Mouse (Mus musculus) stomach, postnatal 0 days (tissue): ENCODE measurements around the gene Fam170b. TPM values are rescaled to one million over a fixed set of nuclear protein-coding genes. Genes with fewer than 3 reads are reported as not detected.

Source experiments
- ATAC-seq: fragments of 200-750 bp; cut with Nextera tagmentation; 2 replicates; pipeline ENCODE4 v1.8.0; 2017; ENCODE audit not compliant: low FRiP score, low TSS enrichment
- DNase-seq: peaks from one replicate; pipeline ENCODE4 v3.0.0-alpha.2; 2016; ENCODE audit warnings: low spot score
- H3K27ac ChIP-seq: fragments of 300-500 bp; sonication (generic); replicated peaks from 2 replicates; pipeline ENCODE4 v1.5.1; 2014; ENCODE audit warnings: mild to moderate bottlenecking, control low read depth
- H3K27me3 ChIP-seq: fragments of 300-500 bp; sonication (generic); 2 replicates; pipeline ENCODE4 v1.6.1; 2014; ENCODE audit warnings: low read length; ENCODE audit not compliant: control insufficient read depth, insufficient read depth
- H3K36me3 ChIP-seq: fragments of 300-500 bp; sonication (generic); 2 replicates; pipeline ENCODE4 v1.6.1; 2014; ENCODE audit warnings: low read length, mixed read lengths; ENCODE audit not compliant: control insufficient read depth, insufficient read depth
- H3K4me1 ChIP-seq: fragments of 300-500 bp; sonication (generic); replicated peaks from 2 replicates; pipeline ENCODE4 v1.6.1; 2014; ENCODE audit warnings: antibody characterized with exemption; ENCODE audit not compliant: control insufficient read depth, insufficient read depth
- H3K4me2 ChIP-seq: fragments of 300-500 bp; sonication (generic); replicated peaks from 2 replicates; pipeline ENCODE4 v1.6.1; 2014; ENCODE audit warnings: low read depth, mild to moderate bottlenecking, control low read depth, moderate library complexity
- H3K4me3 ChIP-seq: fragments of 300-500 bp; sonication (generic); 2 replicates; pipeline ENCODE4 v1.5.1; 2014; ENCODE audit warnings: low read depth, low read length, control low read depth
- H3K9ac ChIP-seq: fragments of 300-500 bp; sonication (generic); 2 replicates; pipeline ENCODE4 v1.6.1; 2014; ENCODE audit warnings: mild to moderate bottlenecking, low read length, control low read depth, mixed read lengths
- H3K9me3 ChIP-seq: fragments of 300-500 bp; sonication (generic); 2 replicates; pipeline ENCODE4 v1.6.1; 2016; ENCODE audit warnings: low read length; ENCODE audit not compliant: control insufficient read depth
- CTCF ChIP-seq: IDR thresholded peaks from 2 replicates; pipeline ENCODE4 v1.5.1; 2016; ENCODE audit warnings: antibody characterized with exemption, low read depth, mild to moderate bottlenecking, moderate library complexity
- EP300 ChIP-seq: optimal IDR thresholded peaks from 2 replicates; pipeline ENCODE3; 2016; ENCODE audit warnings: antibody characterized with exemption
- WGBS: fragments of 180-500 bp; shearing (Covaris S2); extraction: QIAGEN DNeasy Blood & Tissue Kit; methylation state at CpG from one replicate; pipeline ENCODE4 v1.1.7; 2014; 5-methylcytosine and 5-hydroxymethylcytosine counted together
- polyA plus RNA-seq: library from polyadenylated mRNA; unstranded; fragments of >200 nt; fragmentation: Nextera tagmentation; extraction: Ambion mirVana; gene quantifications from 2 replicates; pipeline ENCODE4 v1.2.1, GENCODE M21; 2015

Fam170b gene
- polyA plus RNA-seq = not detected in 2 replicates

GRCm38 (mm10) chr14:32833847-32834246, at the start of gene Fam170b:
Gene Fam170b (plus strand): TSS chr14:32833962.
- DNase-seq (no peak), ATAC-seq (no peak)
- no peak within 1 kb of the TSS for H3K4me3 ChIP-seq
- no peak within 1 kb of the TSS for H3K27ac ChIP-seq
- TF ChIP-seq CTCF = no peak
- TF ChIP-seq EP300 = no peak
- H3K27me3 ChIP-seq = no peaks in the 10 kb centered on the region
- H3K36me3 ChIP-seq = no peaks in the 10 kb centered on the region
- H3K4me2 ChIP-seq = no peak within 1 kb of the TSS
- WGBS = 68% methylated on average over 8 of the region's 8 CpGs
- H3K9me3 ChIP-seq = no peaks in the 10 kb centered on the region
- no peaks in the 10 kb centered on the region for H3K4me1 ChIP-seq
- no peak within 1 kb of the TSS for H3K9ac ChIP-seq

DNA sequence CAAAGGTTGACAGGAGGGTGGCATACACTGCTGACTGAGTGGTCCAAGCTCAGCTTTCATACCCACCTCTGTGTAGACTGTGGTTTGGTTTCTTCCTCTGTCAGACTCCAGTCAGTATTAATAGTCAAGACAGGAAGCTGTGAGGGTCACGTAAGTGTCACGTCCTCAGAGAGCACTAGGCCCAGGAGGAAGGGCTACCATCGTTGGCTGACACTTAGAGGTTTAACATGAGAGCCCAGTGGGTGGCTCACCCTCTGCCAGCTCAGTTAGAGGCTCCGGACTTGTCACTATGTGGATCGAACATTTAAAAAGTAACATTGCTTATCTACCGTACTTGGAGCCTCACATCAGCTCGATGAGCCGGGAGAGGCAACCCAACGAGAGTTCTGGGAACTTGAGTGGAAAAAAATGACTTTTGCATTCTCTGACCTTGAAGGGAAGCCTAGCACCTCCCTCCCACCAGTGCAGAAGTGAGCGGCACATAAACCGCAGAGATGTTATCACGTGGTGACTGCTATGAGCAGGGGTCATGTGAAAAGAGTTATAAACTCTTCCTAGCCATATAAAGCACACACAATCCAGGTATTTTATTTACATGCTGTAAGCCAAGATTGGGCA, 49.5 kb upstream of the Fam170b start:
- DNase-seq = no peak
- no peak overlapping the region for H3K27ac ChIP-seq
- H3K4me1 ChIP-seq = no peaks in the 10 kb centered on the region
- H3K27me3 ChIP-seq = no peaks in the 10 kb centered on the region
- H3K4me3 ChIP-seq = no peak overlapping the region
- TF ChIP-seq EP300 (no peak), CTCF (no peak)
- WGBS = 70% methylated on average over 12 of the region's 12 CpGs
- H3K9me3 ChIP-seq = no peaks in the 10 kb centered on the region
- H3K9ac ChIP-seq = no peak overlapping the region
- ATAC-seq = no peak
- no peak overlapping the region for H3K4me2 ChIP-seq
- no peaks in the 10 kb centered on the region for H3K36me3 ChIP-seq

- no peaks in the 10 kb centered on the region for H3K27me3 ChIP-seq
- no peak overlapping the region for H3K4me3 ChIP-seq
- no peaks in the 10 kb centered on the region for H3K4me1 ChIP-seq
- H3K9ac ChIP-seq = no peak overlapping the region
- no peak overlapping the region for H3K4me2 ChIP-seq
- H3K9me3 ChIP-seq = no peaks in the 10 kb centered on the region
- DNase-seq (no peak), ATAC-seq (no peak)
- TF ChIP-seq CTCF (no peak), EP300 (no peak)
- H3K27ac ChIP-seq = no peak overlapping the region
- 74% methylated on average over 4 of the region's 4 CpGs for WGBS
- no peaks in the 10 kb centered on the region for H3K36me3 ChIP-seq
Observed at GRCm38 (mm10) chr14:32784748-32785134, 49.0 kb upstream of the Fam170b start.

DNA sequence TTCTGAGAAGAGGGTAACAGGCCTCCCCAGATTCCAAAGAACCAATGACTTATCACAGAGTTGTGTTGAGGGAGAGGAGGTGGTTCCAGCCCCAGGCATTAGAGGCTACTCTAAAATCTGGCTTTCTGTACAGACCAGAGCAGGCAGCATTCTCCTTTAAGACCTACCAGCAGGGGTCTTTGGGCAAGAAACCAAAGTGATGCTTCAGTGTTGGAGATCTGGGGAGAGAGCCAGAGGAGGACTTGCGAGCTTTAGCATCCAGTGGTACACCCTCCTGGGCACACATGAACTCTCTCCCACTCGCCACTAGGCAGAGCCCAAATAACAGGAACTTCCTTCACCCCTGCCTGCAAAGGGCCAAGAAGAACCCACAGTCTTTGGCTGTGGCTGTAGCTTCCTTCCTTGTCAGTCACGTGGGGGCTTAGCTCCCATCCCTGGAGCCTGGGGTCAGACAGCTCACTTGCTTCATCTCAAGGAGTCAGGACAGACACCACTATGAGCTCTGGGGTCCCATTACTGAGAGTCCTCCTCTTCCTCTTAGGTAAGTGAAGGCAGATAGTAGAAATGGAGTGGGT, 48.1 kb upstream of the Fam170b start, which contains the start of gene Tmem273:
Tmem273 (plus strand) TSS at position 408 of the 575 bp plus-strand sequence.
- 69% methylated on average over 3 of the region's 3 CpGs for WGBS
- Histone ChIP-seq H3K4me2 (no peak within 1 kb of the TSS), H3K27ac (no peak within 1 kb of the TSS), H3K36me3 (no peaks in the 10 kb centered on the region), H3K4me1 (no peaks in the 10 kb centered on the region), H3K4me3 (no peak within 1 kb of the TSS), H3K27me3 (no peaks in the 10 kb centered on the region), H3K9ac (no peak within 1 kb of the TSS), H3K9me3 (no peaks in the 10 kb centered on the region)
- ATAC-seq (no peak), DNase-seq (no peak)
- TF ChIP-seq CTCF (0 out of 2 replicates have a peak, but pooled peaks have one; percentile 10), EP300 (no peak)

- H3K4me1 ChIP-seq = no peaks in the 10 kb centered on the region
- no peak for ATAC-seq
- no peak overlapping the region for H3K4me3 ChIP-seq
Observed at GRCm38 (mm10) chr14:32787691-32788090, 46.1 kb upstream of the Fam170b start.

DNA sequence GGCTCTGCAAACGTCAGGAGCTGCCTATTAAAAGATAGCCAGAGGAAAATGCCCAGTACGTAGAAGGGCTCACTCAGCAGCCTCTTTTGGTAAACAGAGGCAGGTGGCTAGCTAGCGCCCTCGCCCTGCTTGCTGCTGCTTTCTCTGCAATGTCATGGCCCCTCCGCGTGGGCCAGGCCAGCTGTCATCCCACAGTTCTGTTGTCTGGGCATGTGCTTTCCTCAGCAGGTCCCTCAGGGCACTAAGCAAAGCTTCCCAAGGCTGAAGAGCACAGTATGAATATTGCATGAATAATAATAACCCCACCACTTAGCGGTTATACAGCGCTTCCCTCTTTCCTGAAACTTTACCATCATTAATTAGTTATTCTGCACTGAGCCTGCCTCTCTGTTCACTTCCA, 37.4 kb upstream of the Fam170b start:
- H3K4me1 ChIP-seq = no peaks in the 10 kb centered on the region
- no peak for TF ChIP-seq EP300
- TF ChIP-seq CTCF = no peak
- no peak overlapping the region for H3K9ac ChIP-seq
- H3K9me3 ChIP-seq = no peaks in the 10 kb centered on the region
- 56% methylated on average over 8 of the region's 8 CpGs for WGBS
- DNase-seq (no peak), ATAC-seq (no peak)
- H3K36me3 ChIP-seq = no peaks in the 10 kb centered on the region
- no peaks in the 10 kb centered on the region for H3K27me3 ChIP-seq
- H3K4me2 ChIP-seq = no peak overlapping the region
- no peak overlapping the region for H3K4me3 ChIP-seq
- H3K27ac ChIP-seq = no peak overlapping the region

More at GRCm38 (mm10) chr14:32787691-32788090, 46.1 kb upstream of the Fam170b start:
- Histone ChIP-seq H3K4me2 (no peak overlapping the region), H3K36me3 (no peaks in the 10 kb centered on the region), H3K27ac (no peak overlapping the region), H3K9ac (no peak overlapping the region), H3K9me3 (no peaks in the 10 kb centered on the region), H3K27me3 (no peaks in the 10 kb centered on the region)
- TF ChIP-seq CTCF (no peak), EP300 (no peak)
- WGBS = 51% methylated on average over 5 of the region's 5 CpGs
- no peak for DNase-seq
